Mouse (Mus musculus) olfactory bulb, adult 2 months (tissue): ENCODE measurements around the gene Ankib1.

ENCODE experiments used
- CTCF ChIP-seq: fragments of 200-500 bp; IDR thresholded peaks from 2 replicates; pipeline ENCODE4 v1.5.1; 2012; ENCODE audit warnings: low read depth, mild to moderate bottlenecking, low read length, moderate library complexity; ENCODE audit not compliant: insufficient read depth
- POLR2A ChIP-seq: fragments of 200-500 bp; IDR thresholded peaks from 2 replicates; pipeline ENCODE4 v1.6.1; 2012; ENCODE audit warnings: mild to moderate bottlenecking, low read depth, low read length, moderate library complexity; ENCODE audit not compliant: insufficient read depth

DNA sequence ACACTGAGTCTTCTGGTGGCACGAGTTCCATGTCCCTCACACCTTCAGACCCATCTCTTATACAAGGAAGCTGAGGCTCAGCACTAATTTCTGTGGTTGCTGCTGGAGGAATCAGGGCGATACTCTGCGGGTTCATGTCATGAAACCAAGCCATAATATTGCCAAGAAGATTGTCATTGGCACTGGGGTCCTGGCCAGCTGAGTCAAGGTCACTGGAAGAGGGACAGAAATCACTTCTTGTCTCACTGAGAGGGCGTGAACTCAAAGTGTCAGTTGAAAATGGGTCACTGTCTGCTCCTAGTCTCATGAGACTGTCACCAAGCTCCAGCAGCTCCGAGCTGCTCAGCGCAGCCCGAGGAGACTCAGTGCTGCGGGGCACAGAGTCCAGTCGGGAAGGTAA, 109.8 kb downstream of the Ankib1 start:
- TF ChIP-seq POLR2A (no peak), CTCF (no peak)
